Mouse (Mus musculus) brain, embryonic 14.5 days (tissue): Measurements from ENCODE around the gene Slc12a1.

Experiments
- CTCF ChIP-seq: fragments of 200-500 bp; IDR thresholded peaks from 2 replicates; pipeline ENCODE4 v1.5.1; 2012; ENCODE audit warnings: inconsistent platforms, mild to moderate bottlenecking, moderate library complexity, borderline replicate concordance; ENCODE audit not compliant: insufficient read depth, insufficient read length; ENCODE audit errors: extremely low read depth
- POLR2A ChIP-seq: fragments of 200-500 bp; IDR thresholded peaks from 2 replicates; pipeline ENCODE4 v1.6.1; 2012; ENCODE audit warnings: mild to moderate bottlenecking, inconsistent platforms, borderline replicate concordance; ENCODE audit not compliant: poor library complexity, insufficient read depth, insufficient read length, severe bottlenecking; ENCODE audit errors: extremely low read depth

- TF ChIP-seq POLR2A = no peak
- no peak for TF ChIP-seq CTCF
Measured at GRCm38 (mm10) chr2:125134113-125134512, 18.2 kb upstream of the Slc12a1 start.
